Mouse (Mus musculus) limb, embryonic 14.5 days (tissue): ENCODE measurements at regions not wholly inside any gene's neighbourhood (a gene's known extent, or its start where the extent isn't known, plus 50 kb on each side); places are given as distances from the start of the nearest gene placed in this dataset.

Source experiments
- ATAC-seq: fragments of 200-750 bp; cut with Nextera tagmentation; 2 replicates; pipeline ENCODE4 v1.8.0; 2017; ENCODE audit warnings: low read depth, moderate number of reproducible peaks, moderate TSS enrichment; ENCODE audit not compliant: low FRiP score
- DNase-seq: peaks from one replicate; pipeline ENCODE4 v3.0.0-alpha.2; 2015; ENCODE audit warnings: low spot score
- H3K27ac ChIP-seq: fragments of 300-500 bp; sonication (generic); replicated peaks from 2 replicates; pipeline ENCODE4 v1.5.1; 2014; ENCODE audit warnings: low read depth, mild to moderate bottlenecking, low read length, moderate library complexity, mixed read lengths
- H3K27me3 ChIP-seq: fragments of 300-500 bp; sonication (generic); 2 replicates; pipeline ENCODE4 v1.6.1; 2014; ENCODE audit warnings: low read length, mixed read lengths; ENCODE audit not compliant: control insufficient read depth, insufficient read depth
- H3K36me3 ChIP-seq: fragments of 300-500 bp; sonication (generic); 2 replicates; pipeline ENCODE4 v1.6.1; 2014; ENCODE audit warnings: mild to moderate bottlenecking, low read length, moderate library complexity, mixed read lengths; ENCODE audit not compliant: control insufficient read depth, insufficient read depth
- H3K4me1 ChIP-seq: fragments of 300-500 bp; sonication (generic); 2 replicates; pipeline ENCODE4 v1.6.1; 2014; ENCODE audit warnings: antibody characterized with exemption, low read length, mixed read lengths; ENCODE audit not compliant: control insufficient read depth, insufficient read depth
- H3K4me2 ChIP-seq: fragments of 300-500 bp; sonication (generic); replicated peaks from 2 replicates; pipeline ENCODE4 v1.6.1; 2014; ENCODE audit warnings: low read depth, mild to moderate bottlenecking, low read length, moderate library complexity; ENCODE audit not compliant: severe bottlenecking
- H3K4me3 ChIP-seq: fragments of 300-500 bp; sonication (generic); replicated peaks from 2 replicates; pipeline ENCODE4 v1.5.1; 2014; ENCODE audit warnings: low read length
- H3K9ac ChIP-seq: fragments of 300-500 bp; sonication (generic); 2 replicates; pipeline ENCODE4 v1.6.1; 2014; ENCODE audit warnings: mild to moderate bottlenecking, low read depth, low read length, moderate library complexity; ENCODE audit not compliant: severe bottlenecking
- H3K9me3 ChIP-seq: fragments of 300-500 bp; sonication (generic); 2 replicates; pipeline ENCODE4 v1.6.1; 2016; ENCODE audit warnings: low read length; ENCODE audit not compliant: control insufficient read depth
- POLR2A ChIP-seq: fragments of 200-500 bp; IDR thresholded peaks from 2 replicates; pipeline ENCODE4 v1.8.0; 2012; ENCODE audit warnings: inconsistent platforms, mild to moderate bottlenecking, moderate library complexity, borderline replicate concordance; ENCODE audit not compliant: insufficient read depth, insufficient read length; ENCODE audit errors: extremely low read depth
- WGBS: fragments of 180-500 bp; shearing (Covaris S2); extraction: QIAGEN DNeasy Blood & Tissue Kit; methylation state at CpG from one replicate; pipeline ENCODE4 v1.1.7; 2014; 5-methylcytosine and 5-hydroxymethylcytosine counted together

DNA sequence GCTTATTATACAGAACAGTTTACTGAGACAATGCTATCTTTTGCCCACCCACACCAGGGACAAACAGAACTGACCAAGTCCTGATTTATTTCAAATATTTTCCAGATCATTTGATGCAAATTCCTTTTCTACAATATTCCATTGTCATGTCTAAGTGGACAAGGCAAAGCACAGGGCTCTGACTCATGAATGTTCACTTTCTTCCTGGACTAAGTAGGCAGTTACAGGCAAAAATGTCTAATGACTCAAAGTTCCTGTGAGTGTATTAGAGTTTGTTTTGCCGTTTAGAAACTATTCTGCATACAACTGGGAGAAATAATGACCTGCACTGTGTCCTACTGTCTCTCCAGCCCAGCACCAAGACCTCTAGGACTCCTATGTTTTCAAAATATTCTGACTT, 189.8 kb upstream of the Galnt5 start:
- Histone ChIP-seq H3K27ac (no peak overlapping the region), H3K27me3 (no peaks in the 10 kb centered on the region), H3K36me3 (no peaks in the 10 kb centered on the region), H3K4me1 (no peaks in the 10 kb centered on the region), H3K4me2 (no peak overlapping the region), H3K9ac (no peak overlapping the region), H3K4me3 (no peak overlapping the region), H3K9me3 (no peaks in the 10 kb centered on the region)
- TF ChIP-seq POLR2A: no peak
- DNase-seq (no peak), ATAC-seq (no peak)
- 62% methylated on average over 1 of the region's 1 CpGs for WGBS

DNA sequence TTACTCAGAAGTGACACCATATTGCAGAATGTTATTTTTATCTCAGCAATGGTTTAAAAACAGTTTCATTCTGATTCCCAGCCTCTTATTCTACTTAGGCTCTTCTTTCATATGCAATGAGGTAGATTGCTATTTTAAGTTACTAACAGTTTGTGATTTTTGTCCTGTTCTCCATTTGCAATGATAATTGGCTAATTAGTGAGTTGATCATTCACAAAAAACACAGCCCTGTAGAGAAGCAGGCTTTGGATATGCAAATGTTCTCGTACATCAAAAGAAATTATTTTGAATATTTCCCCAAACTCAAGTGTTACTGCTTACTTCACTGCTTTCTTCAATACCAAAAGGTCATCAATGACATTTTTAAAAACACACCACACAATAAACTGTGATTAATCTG, 184.7 kb upstream of the Galnt5 start:
- H3K9me3 ChIP-seq: no peaks in the 10 kb centered on the region
- H3K4me1 ChIP-seq: no peaks in the 10 kb centered on the region
- no peak overlapping the region for H3K4me3 ChIP-seq
- no peak overlapping the region for H3K27ac ChIP-seq
- WGBS: 89% methylated on average over 1 of the region's 1 CpGs
- ATAC-seq: no peak
- H3K36me3 ChIP-seq: no peaks in the 10 kb centered on the region
- no peak for DNase-seq
- TF ChIP-seq POLR2A: no peak
- no peak overlapping the region for H3K4me2 ChIP-seq
- no peak overlapping the region for H3K9ac ChIP-seq
- no peaks in the 10 kb centered on the region for H3K27me3 ChIP-seq

DNA sequence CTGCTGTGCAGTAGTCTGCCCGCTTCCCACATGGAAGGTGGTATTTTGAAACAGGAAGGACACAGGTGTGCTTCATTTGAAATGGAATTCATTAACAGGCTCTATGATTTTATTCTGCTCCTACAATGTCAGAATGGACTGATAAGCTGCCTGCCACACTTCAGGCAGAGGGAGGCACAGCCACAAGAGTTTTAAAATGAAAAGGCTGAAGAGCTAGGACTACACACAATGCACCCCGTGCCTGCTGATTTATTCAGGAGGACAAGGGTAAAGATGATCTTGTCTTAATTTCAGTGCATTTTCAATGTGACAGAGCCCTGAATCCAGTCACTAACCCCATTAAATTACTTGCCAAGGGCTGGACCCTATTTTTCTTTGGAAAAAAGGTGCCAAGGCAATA, 177.3 kb upstream of the Galnt5 start:
- H3K4me3 ChIP-seq: no peak overlapping the region
- H3K36me3 ChIP-seq: no peaks in the 10 kb centered on the region
- H3K27ac ChIP-seq: no peak overlapping the region
- no peak overlapping the region for H3K4me2 ChIP-seq
- TF ChIP-seq POLR2A: no peak
- peaks cover 4% of the 10 kb centered on the region; the same call in 1 of the 2 replicates for H3K4me1 ChIP-seq
- DNase-seq (no peak), ATAC-seq (no peak)
- H3K9ac ChIP-seq: no peak overlapping the region
- WGBS: 23% methylated on average over 2 of the region's 2 CpGs
- H3K9me3 ChIP-seq: no peaks in the 10 kb centered on the region
- H3K27me3 ChIP-seq: no peaks in the 10 kb centered on the region

DNA sequence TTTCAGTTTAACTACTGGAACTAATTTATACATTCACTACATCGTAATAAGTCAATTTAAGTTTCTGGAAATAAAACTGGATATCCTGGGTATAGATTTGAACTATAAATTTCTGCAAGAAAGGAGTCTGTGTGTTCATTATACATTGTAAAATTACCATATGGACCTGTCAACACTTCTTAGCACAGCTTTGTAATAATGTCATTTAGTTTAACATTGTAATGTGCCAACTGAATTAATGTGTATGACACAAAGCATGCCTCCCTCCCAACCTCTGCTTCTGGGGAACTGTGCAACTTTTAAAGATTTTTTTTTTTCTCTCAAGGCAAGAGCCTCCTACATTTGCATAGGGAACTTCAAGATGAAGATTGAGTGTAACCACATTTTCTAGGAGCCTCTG, 176.8 kb upstream of the Galnt5 start:
- ATAC-seq: no peak
- H3K9ac ChIP-seq: no peak overlapping the region
- H3K4me1 ChIP-seq: peaks cover 4% of the 10 kb centered on the region; the same call in 1 of the 2 replicates
- peak; percentile 10 for DNase-seq
- H3K9me3 ChIP-seq: no peaks in the 10 kb centered on the region
- no peaks in the 10 kb centered on the region for H3K27me3 ChIP-seq
- no peak overlapping the region for H3K27ac ChIP-seq
- TF ChIP-seq POLR2A: no peak
- WGBS: 23% methylated on average over 1 of the region's 1 CpGs
- no peak overlapping the region for H3K4me3 ChIP-seq
- H3K4me2 ChIP-seq: no peak overlapping the region
- no peaks in the 10 kb centered on the region for H3K36me3 ChIP-seq

DNA sequence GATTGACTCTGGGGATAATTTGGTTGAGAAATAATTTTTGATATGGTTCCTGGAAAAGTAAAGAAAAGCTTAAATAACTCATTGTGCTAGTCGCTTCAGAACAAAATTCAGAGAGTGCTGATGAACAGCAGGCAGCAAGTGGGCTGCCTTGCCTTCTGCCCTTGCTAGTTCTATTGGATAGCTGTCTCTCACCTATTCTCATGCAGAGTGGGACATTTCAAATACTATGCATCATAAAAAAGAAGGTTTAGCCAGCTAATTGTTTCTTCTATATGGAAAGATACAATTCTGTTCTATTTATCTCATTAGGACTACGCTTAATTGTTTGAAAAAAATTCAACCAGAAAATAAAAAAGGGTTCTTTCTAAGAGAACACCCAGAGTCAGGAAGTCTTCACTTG, 169.4 kb upstream of the Galnt5 start:
- Histone ChIP-seq H3K27me3 (no peaks in the 10 kb centered on the region), H3K4me3 (no peak overlapping the region), H3K9ac (no peak overlapping the region), H3K9me3 (no peaks in the 10 kb centered on the region), H3K4me2 (no peak overlapping the region), H3K36me3 (no peaks in the 10 kb centered on the region), H3K27ac (no peak overlapping the region), H3K4me1 (no peaks in the 10 kb centered on the region)
- ATAC-seq: no peak
- no peak for DNase-seq
- TF ChIP-seq POLR2A: no peak
- WGBS: 81% methylated on average over 2 of the region's 2 CpGs

DNA sequence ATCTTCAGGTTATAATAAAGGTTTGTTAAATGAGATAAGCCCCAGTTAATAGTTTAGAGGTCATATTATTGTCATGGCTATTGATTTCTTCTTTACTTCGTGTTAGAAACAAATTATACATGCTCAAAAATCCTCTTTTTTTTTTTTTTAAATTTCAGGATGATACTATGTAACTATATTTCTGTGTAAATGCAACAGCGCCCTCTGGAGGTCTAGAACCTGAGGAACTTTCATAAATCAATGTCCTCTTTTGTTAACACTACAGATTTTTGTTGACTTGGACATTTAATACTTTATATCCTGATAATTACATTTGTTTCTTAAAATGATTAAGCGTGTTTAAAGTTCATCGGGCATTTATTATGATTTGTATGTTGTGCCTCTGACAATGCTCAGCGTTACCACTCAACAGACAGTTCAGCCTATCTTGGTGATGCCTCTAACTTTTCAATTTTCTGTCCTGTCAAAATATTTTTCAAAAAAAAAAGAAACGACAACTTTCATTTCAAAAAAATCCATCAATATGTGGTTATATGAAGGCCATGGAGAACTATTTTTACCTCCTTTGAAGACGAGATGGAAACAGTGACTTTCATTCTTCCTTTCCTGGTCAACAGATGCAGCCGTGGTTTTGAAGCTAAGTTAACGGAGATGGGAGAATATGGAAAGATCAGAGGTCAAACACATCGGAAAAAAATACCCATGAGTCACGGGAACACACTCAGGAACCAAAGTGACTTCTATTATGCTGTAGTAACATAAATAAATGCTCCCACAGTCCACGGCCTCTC, 164.9 kb upstream of the Galnt5 start:
- DNase-seq (peak; percentile 76), ATAC-seq (no peak)
- WGBS: 60% methylated on average over 12 of the region's 12 CpGs
- Histone ChIP-seq H3K4me1 (no peaks in the 10 kb centered on the region), H3K27me3 (no peaks in the 10 kb centered on the region), H3K9me3 (no peaks in the 10 kb centered on the region), H3K9ac (no peak overlapping the region), H3K4me3 (no peak overlapping the region), H3K27ac (no peak overlapping the region), H3K36me3 (no peaks in the 10 kb centered on the region), H3K4me2 (no peak overlapping the region)
- no peak for TF ChIP-seq POLR2A
